Mouse (Mus musculus) kidney, postnatal 4 days (tissue): ENCODE results near the gene Zfp106.

Source experiments
- DNase-seq, 2 experiments: peaks; one replicate each; pipeline ENCODE4 v3.0.0; 2021; ENCODE audit warnings: mixed read lengths in 2 of 2

The Zfp106 gene

GRCm38 (mm10) chr2:120544732-120545131, 18.9 kb downstream of the Zfp106 start:
- DNase-seq, result no peak

DNA sequence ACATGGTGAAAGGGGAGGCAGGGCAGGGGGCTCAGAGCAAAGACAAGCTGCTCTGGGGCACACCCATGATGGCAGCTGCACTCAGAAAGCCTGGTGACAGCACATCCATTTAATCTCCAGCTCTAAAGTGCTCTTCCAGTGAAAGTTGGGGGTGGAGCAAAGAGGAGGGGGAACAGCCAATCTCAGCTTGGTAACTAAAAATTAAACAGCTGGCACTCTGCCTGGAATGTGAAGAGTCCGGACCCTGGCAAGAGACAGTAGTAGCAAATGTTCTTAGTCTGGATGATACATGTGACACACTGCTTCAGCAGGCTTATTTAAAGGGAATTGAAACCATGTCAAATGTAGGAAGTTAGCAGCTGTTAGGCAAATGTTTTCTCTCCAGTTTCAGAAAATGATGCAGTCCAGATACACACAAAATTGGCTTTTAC, 23.9 kb downstream of the Zfp106 start:
- peak; percentile 70 to 82 for DNase-seq

- DNase-seq, result no peak
Measured at GRCm38 (mm10) chr2:120539333-120539732, 24.3 kb downstream of the Zfp106 start.

- DNase-seq, result no peak
Measured at GRCm38 (mm10) chr2:120531223-120531622, 32.4 kb downstream of the Zfp106 start.

- no peak for DNase-seq
Measured at GRCm38 (mm10) chr2:120529531-120529930, 34.1 kb downstream of the Zfp106 start.

DNA sequence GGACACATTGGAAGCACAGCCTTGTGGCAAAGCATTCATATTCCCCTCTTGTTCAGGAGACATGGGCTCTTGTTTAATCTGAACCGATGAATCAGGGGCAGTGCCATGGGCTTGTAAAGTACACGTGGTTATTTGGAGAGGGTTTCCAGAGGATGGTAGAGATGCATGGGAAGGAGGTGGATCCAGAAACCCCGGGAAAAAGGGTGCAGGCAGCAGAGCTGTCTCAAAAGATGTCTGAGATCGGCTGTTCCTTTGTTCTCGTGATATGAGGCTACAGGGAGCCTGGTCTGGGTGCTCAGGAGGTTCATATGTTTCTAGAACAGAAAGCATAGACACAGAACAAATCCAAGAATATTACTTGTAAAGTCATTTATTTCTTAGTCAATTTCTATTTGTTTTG, 36.9 kb downstream of the Zfp106 start:
- DNase-seq, result no peak

GRCm38 (mm10) chr2:120518547-120519210, 45.0 kb downstream of the Zfp106 start:
- no peak for DNase-seq

- DNase-seq, result no peak
Measured at GRCm38 (mm10) chr2:120514181-120514580, 49.5 kb downstream of the Zfp106 start.

- no peak for DNase-seq
Measured at GRCm38 (mm10) chr2:120503992-120504391, 59.7 kb downstream of the Zfp106 start.

DNA sequence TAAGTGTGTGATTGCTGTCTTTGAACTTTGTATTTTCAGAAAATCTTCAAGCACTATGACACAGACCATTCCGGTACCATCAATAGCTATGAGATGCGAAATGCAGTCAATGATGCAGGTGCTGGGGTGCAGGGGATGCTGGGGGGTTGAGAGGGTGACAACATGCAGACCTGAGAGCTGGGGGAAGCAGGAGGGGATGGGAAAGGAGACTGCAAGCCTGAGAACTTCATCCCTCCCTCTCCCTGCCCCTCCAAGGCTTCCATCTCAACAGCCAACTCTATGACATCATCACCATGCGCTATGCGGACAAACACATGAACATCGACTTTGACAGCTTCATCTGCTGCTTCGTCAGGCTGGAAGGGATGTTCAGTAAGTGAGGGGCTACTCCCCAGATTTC, 60.5 kb downstream of the Zfp106 start:
- no peak for DNase-seq

DNA sequence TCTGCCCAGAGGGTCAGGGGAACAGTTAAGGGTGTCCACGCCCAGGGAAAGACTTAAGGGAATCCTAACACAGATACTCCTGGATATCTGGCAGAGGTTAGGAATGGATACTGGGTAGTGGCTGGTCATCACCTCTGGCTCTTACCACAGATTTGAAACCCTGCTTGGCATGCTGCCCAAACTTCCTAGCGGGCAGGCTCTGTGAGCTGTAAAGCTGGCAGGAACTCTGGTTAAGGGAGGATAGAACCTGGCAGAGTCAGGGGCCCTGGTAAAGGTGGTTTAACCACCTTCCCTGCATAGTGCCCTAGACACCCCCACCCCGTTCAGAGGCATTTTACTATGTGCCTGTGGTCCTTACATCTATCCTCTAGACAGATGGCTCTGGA, 61.0 kb downstream of the Zfp106 start:
- DNase-seq, result peak; percentile 47 to 54

GRCm38 (mm10) chr2:120501931-120502604, 61.6 kb downstream of the Zfp106 start:
- DNase-seq, result no peak

- DNase-seq, result no peak
Measured at GRCm38 (mm10) chr2:120501136-120501918, 62.3 kb downstream of the Zfp106 start.

DNA sequence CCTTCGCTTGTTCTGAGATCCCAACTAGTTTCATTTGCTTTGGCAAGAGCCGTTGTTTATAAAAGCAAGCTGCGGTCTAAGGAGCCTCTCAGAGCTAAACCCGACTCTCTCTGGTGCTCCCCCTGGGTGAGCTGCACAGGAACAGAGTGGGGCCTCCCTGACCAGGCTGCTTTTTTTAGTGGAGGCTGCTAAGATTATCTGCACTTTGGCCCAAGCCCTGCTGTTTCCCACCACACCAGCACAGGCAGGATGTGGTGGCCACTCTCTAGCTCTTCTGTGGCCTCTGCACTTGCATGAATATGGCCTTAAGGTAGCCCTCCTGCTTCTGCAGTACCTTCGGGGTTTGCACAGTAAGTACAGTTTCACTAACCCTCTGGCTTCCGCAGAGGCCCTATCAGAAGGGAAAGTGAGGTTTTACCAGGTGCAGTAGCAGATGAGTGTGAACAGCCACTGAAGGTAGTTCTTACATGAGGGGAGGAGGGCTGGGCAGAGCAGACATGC, 63.6 kb downstream of the Zfp106 start:
- no peak for DNase-seq

- DNase-seq, result no peak
Measured at GRCm38 (mm10) chr2:120496511-120496910, 67.1 kb downstream of the Zfp106 start.

- DNase-seq, result no peak
Measured at GRCm38 (mm10) chr2:120493254-120493653, 70.4 kb downstream of the Zfp106 start.

DNA sequence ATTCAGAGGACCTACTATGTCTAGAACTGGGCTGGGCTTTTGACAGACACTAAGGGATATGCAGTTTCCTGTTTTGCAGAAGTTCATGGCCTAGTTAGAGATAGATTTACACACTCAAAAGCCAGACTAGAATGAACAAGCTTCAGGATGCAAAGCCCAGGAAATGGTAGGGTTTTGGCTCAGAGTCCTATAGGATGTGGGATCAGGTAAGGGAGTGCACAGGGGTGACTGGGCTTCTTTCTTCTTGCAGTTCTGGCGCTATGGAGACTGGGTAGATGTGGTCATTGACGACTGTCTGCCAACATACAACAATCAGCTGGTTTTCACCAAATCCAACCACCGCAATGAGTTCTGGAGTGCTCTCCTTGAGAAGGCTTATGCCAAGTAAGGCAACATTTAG, 79.4 kb downstream of the Zfp106 start:
- no peak for DNase-seq

DNA sequence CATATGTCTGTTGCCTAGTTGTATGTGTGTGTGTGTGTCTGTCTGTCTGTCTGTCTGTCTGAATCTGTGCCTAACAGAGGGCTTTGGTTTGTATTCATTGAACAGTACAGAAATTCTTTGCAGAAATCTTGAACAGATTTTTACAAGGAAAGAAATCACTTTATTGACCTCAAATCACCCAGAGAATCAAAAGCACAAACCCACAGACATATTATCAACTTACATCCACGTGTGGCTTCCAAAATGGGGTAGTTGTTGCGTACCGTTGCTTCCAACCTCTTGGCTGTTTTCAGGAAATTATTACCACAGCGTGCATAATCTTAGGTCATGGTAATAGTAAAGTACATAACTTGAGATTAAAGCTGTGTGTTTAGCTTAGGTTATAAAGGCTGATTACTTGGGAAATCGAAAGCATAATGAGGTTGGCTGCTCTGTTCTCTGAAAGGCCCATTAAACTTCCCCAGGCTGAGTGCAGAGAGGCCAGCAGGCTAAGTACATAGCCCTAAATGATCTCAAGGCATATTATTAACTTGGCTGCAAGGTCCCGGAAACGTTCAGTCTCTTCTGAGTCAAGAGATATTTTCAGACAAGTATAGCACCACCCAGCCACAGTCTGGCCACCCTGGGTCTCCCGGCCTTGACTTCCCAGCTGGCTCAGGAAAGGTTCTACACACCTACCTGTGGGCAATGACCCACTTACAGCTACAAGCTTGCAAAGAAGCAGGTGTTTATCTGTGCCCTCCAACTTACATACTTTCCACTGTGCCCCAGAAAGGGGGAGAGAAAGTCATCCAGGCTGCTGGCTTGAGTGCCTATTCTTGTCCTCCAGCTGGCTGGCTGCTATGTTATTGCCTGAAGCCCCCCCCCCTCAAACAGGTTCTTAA, 80.9 kb downstream of the Zfp106 start:
- peak in 1 of 2 experiments; percentile 27 for DNase-seq

DNA sequence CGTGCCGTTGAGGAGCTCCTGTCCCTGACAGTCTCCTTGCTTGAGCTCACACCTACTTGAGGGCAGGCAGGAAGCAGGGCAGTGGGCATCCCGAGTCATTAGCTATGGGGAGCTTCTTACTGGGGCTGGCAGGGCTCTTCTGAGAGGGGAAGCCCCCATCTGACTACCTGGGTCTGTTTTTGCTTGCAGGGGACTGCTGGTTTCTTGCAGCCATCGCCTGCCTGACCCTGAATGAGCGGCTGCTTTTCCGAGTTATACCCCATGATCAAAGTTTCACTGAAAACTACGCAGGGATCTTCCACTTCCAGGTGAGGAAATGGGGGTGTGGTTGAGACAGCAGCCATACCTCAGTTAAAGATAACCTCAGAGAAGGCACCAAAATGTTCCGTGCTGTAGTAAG, 81.7 kb downstream of the Zfp106 start:
- no peak for DNase-seq

DNA sequence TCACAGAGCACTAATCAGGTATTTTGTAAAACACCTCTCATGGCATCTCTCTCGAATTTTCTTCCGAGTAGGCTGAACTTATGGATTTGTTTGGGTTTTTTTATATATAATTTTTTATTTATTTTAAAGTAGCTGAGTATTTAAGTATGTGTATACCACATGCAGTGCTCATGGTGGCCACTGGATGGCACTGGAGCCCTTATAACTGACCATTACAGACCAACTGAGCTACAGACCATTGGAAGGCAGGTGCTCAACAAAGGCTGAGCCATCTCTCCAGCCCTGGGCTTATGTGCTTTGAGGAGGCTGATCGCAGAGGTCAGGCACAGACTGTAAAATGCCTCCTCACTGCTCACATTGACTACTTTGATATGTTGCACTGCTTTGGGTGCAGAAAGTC, 85.0 kb downstream of the Zfp106 start:
- DNase-seq, result peak; percentile 89 to 90

GRCm38 (mm10) chr2:120476277-120477087, 87.2 kb downstream of the Zfp106 start:
- no peak for DNase-seq

DNA sequence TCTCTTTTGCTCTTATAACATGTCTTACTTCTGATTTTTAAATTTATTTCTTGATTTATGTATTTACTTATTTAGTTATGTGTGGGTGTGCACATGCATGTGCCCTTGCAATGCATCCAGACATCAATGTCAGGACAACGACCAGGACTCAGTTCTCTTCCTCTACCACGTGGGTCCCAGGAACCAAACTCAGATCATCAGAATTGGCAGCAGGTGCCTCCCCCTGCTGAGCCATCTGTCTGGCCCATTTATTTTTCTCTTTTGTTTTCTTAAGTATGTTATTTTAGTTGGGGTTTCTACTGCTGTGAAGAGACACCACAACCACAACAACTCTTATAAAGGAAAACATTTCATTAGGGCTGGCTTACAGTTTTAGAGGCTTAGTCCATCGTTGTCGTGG, 92.8 kb downstream of the Zfp106 start:
- DNase-seq, result no peak
